Mouse (Mus musculus) liver, adult (tissue): ENCODE data around the gene Map1s.

Source experiments
- GATA4 ChIP-seq: IDR thresholded peaks from 2 replicates; pipeline ENCODE4 v1.6.1; 2014; ENCODE audit warnings: mild to moderate bottlenecking, low read length; ENCODE audit not compliant: insufficient replicate concordance

Gene Map1s

GRCm38 (mm10) chr8:70905831-70906736 lies at the start of gene Map1s:
Map1s (plus strand) TSS chr8:70905932.
- TF ChIP-seq GATA4 = no peak

GRCm38 (mm10) chr8:70856028-70856427 lies 49.7 kb upstream of the Map1s start:
- TF ChIP-seq GATA4 = no peak

- TF ChIP-seq GATA4 = no peak
Measured at GRCm38 (mm10) chr8:70856541-70857197, 49.1 kb upstream of the Map1s start.

- TF ChIP-seq GATA4 = no peak
Measured at GRCm38 (mm10) chr8:70857516-70857915, 48.2 kb upstream of the Map1s start.

GRCm38 (mm10) chr8:70862824-70863641 lies 42.7 kb upstream of the Map1s start, which contains the start of gene Kcnn1:
Kcnn1 (minus strand) TSS chr8:70863258.
- no peak for TF ChIP-seq GATA4

- TF ChIP-seq GATA4 = no peak
Measured at GRCm38 (mm10) chr8:70863956-70864711, 41.6 kb upstream of the Map1s start.

GRCm38 (mm10) chr8:70864712-70865221 lies 41.0 kb upstream of the Map1s start:
- no peak for TF ChIP-seq GATA4

- TF ChIP-seq GATA4 = no peak
Measured at GRCm38 (mm10) chr8:70865350-70866000, 40.3 kb upstream of the Map1s start.

- TF ChIP-seq GATA4 = no peak
Measured at GRCm38 (mm10) chr8:70866001-70866520, 39.7 kb upstream of the Map1s start.

- no peak for TF ChIP-seq GATA4
Measured at GRCm38 (mm10) chr8:70866566-70866965, 39.2 kb upstream of the Map1s start.

GRCm38 (mm10) chr8:70868559-70869198 lies 37.1 kb upstream of the Map1s start:
- no peak for TF ChIP-seq GATA4

- TF ChIP-seq GATA4 = no peak
Measured at GRCm38 (mm10) chr8:70869199-70869571, 36.5 kb upstream of the Map1s start.

GRCm38 (mm10) chr8:70869601-70870041 lies 36.1 kb upstream of the Map1s start:
- TF ChIP-seq GATA4 = no peak

GRCm38 (mm10) chr8:70871195-70871807 lies 34.4 kb upstream of the Map1s start:
- no peak for TF ChIP-seq GATA4
